Mouse (Mus musculus) retina, embryonic 14.5 days (tissue): ENCODE results near the gene Suco.

Source experiments
- DNase-seq: peaks from one replicate; pipeline ENCODE4 v3.0.0-alpha.2; 2015; ENCODE audit warnings: low spot score

Gene Suco

DNA sequence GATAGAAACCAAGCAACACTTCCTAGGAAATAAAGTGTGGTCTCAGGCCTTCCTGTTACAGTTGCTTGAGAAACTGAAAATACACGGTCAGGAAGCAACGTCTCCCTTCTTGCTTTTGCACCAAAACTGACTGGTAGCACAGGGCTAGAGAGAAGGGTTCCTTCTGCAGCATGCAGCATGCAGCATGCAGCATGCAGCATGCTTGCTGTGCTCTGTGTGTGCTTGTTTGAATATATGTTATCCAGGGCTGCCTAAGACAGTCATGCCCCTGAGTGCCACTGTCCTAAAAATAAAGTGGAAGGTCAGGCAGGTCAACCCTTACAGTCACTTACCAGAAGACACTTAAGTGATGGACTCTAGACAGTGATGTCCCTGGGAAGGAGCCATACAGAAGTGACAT, 17.6 kb upstream of the Suco start:
- no peak for DNase-seq

DNA sequence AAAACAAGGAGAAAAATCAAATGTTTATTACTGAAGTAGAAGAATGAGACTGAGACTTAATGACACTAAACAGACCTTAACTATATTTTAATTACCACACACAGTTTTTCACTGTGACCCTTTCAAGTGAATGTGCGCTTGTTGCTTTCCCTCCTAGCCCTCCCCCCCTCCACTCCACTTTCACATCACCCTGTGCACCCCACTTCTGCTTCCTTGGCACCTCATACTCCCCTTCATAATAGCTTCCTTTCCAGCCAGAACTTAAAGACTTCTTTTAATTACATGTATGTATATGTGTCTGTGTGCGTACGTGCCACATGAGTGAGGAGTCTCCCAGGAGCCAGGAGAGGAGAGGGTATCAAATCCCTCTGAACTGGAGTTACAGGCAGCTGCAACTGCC, 12.3 kb upstream of the Suco start:
- DNase-seq, result no peak

DNA sequence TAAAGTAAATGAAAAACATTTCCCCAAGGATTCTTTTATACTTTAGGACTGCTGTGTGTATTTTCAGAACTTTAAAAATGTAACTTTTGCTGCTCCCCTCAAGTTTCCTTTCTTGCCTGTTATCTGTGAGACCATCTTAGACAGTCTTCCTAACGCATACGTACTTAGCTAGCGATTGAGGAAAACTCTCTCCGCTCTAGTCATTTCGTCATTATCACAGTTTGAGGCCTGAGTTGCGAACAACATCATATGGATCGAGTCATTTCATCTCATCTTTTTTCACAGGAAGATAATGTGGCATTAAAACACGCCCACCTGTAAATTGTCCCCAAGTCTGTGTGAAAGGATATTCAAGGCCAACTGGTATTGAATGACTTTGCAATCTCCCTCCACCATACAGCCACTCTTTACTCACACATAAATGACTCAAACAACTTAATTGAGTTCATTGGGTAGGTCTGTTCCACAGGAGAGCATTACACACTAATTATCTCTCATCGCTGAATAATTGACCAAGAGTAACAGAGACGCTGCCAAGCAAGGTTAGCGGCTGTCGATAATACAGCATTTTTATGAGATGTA, 11.3 kb upstream of the Suco start:
- no peak for DNase-seq

DNA sequence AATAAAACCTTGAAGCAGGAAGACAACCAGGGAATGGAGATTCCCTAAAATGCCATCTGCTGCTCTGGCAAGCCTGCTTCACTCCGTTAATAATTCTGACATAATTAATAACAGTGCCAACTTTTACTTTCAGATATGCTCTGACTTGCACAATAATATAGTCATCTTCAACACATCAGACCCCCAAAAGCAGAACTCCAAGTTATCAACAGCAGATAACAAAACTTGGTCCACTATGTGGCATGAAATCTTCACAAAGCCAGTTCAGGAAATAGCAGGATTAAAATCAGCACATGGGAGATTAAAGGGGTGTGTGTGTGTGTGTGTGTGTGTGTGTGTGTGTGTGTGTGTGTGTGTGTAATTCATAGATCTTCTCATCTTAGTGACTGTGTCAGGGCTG, 9.3 kb upstream of the Suco start:
- no peak for DNase-seq

DNA sequence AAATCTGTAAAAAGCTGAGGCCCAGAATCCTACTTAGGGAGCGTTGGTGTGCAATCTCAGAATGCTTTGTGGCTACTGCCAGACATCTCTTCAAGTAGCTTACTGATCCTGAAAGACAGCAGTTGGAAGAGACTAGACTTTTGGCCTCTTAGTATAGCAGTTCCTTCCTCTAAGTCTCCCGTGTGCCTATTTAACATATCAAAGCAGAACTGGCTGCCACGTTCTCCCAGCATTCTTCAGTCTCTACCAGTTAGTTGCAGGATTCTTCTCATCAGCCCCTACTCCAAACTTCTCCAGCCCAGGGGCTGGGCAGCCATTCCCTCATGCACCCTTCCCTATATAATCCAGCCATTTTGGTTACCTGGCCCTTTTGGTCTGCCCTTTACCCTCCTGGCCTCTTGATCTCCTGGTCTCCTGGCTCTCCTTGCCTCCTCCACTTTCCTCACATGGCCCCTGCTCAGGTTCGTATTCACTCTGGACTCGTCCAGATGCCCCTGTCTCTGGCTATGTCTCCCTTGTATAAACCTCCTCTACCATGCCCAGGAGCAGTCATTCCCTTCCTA, 1.2 kb upstream of the Suco start:
- no peak for DNase-seq

DNA sequence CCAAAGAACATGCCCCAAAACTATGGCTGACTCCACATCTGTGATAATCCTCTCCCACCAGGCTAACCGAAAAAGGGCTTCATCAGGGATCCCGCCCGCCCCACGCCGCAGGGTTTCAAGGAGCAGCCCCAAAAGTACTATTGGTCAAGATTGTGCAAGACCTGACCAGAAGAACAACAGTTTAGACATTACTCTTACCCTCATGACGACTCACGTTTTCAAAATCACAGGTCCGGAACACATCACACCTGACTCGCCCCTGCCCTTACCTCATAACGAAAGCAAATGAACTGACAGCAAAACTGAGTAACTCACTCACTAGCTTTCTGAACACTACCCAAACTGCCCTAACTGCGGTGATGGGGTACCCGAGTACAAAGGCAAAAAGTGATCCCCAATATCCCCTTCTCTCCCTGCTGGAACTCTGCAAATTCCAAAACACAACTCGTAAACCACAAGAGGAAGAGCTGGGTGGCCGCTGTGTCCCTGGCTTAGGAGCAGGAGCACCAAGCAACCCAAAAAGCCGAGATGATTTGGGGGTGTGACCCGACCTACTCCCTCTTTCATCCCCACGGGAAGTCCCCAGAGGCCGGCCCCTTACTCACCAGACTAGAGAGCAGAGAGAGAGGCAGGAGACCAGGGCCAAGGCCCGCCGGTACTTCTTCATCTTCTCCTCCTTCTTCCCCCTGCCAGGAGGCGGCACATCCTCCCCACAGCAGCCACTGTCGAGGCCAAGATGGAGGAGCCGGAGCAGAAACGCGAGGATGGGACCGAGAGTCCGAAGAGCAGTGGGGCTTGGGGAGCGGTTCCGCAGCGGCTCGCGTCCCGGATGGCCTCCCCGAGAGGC, 553 bp downstream of the Suco start:
- peak; percentile 6 for DNase-seq

DNA sequence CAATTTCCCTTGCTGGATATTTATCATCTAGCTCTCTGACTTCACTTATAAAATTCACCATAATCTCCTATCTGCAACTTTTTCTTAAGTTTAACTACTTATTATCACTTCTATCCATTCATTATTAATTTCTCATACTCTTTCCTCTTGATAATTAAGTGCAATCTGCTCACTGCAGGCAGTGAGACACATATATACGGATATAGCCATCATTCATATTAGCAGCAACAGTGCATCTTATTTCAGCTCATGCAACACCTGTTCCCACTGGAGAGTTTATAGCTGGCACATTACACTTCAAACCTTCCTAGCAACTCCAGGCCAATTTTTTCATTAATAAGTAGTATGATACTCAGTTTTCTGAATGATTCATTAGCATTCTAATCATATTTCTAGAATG, 7.1 kb downstream of the Suco start:
- DNase-seq, result no peak

DNA sequence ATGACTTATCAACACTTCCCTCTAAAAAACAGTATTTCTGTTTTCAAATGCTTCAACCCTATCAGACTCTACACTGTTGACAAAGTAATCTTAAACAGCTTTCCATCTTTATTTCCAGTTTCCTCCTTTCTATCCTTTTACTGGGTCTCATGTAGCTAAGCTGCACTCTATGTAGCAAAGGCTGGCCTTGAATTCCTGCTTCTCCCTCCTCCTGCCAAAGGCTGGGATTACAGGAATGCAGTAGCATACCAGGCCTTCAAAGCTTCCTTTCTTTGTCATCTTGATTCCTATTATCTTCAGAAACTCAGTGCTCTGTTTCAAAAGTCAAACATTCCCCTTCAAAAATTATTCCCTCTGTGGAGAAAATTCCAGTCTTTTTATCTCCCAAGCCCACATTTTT, 8.1 kb downstream of the Suco start:
- no peak for DNase-seq

DNA sequence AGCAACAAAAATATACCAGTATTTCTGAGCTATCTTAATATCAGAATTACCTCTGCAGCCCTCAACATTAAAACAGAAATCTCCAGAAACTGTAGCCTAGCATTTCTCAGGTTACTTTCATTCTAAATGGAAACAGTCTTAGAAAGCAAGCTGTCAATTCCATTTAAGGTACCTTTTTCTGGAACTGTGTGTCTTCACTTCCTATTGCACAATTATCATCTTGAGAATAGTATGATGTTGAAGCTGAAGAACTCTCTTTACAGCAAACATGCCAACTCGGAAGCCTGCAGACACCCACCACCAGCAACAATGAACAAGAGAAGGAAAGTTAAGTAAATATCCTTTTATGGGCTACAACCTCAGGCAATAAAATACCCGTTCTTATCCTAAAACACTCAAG, 12.7 kb downstream of the Suco start:
- no peak for DNase-seq

DNA sequence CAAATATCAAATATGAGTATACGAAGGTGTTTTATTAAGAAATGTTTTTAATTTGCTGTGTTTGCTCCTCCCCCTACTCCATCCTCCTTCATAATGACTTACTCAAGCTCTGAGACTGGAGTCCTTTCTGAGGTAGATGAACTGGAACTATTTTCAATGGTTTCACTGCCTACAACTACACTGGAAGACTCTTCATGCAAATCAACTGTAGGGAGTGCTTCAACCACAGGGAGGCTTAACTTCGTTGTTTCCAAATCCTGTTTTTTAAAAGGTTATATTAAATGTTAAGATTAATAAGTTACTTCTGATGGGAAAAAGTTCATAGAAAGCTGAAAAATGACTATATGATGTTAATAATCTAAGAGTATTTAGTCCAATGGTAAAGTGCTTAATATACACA, 17.2 kb downstream of the Suco start:
- DNase-seq, result no peak

DNA sequence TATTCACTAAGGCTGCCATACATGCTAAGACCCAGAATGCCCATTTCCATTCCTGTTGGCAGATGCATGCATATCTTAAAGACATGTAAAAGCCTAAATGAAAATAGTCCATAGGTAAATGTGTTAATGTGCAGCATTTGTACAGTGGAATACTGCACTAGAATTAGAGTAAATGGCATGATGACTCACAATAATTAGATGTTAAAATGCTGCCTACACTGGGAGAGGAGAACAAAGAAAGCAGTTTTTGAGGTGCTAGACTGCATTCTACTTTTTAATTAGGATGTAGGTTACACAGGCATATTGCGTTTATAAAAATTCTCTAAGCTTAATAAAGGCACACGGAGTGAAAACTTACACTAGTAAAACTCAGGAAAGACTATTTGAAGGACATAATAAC, 49.8 kb downstream of the Suco start:
- DNase-seq, result no peak

DNA sequence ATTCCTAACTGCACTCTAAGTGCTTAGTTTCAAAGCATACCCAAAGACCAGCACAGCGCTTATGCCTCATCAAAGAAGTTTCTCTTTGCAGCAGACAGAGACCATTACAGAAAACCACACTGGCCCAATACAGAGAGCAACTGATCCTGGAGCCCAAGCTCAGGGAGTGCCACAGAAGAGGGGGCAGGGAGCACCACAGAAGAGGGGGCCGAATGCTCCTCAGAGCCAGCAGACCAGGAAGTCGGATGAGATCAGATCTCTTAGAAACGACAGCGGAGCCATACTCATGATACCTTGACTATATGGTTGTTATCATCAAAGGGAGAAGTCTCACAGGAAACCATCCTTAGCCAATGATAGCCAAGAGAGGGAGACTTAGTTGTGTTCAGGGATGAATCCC, 67.1 kb downstream of the Suco start:
- DNase-seq, result no peak

DNA sequence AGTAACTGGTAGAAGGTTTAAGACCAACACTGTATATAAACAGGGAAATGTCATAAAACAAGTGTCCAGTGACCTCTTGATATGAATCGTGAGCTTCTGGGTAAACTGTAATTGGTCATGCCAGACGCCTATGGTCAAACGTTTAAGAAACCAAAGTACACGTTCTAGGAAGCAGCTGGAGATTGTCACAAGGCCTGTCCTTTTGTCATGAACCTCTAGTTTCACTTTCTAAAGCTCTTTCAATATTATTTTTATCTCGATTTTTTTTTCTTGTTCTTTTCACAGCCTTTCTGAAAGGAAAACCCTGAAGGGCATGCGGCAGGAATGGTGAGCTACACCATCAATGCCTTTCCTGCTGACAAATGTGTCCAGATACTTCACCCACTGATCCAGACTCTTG, 67.5 kb downstream of the Suco start:
- no peak for DNase-seq

DNA sequence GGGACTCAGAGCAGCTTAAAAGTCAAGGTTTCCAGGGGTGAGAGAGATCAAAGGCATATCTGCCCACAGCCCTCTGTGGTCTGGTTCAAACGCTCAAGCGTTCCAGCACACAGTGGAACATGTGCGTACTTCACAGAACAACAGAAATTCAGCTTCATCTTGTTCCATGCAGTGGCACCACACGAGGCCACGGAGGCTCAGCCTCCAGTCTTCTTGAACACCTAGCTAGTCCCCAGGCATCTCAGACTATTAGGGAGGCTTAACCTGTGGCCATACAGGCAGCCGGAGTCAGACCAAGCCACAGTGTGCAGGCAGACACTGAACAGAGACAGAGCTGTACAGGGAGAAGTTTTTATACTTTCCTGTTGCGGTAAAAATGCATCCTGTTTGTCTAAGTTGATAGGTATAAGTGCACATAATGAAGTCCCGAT, 71.9 kb downstream of the Suco start:
- DNase-seq, result no peak

DNA sequence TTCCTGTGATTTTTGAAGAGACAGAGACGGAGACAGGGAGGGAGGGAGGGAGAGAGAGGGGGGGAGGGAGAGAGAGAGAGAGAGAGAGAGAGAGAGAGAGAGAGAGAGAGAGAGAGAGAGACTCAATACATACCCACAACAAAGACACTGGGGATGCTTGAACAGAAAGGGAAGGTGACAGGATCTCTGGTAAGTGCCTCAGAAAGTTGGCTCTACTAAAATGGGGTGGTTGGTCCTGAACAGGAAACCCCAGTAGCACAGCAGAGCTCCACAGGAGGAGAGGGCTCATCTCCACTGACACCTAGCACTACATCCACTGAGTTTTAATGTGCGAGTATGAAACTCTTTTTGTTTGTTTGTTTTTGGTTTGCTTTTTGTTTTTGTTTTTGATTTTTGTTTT, 75.2 kb downstream of the Suco start:
- DNase-seq, result no peak

DNA sequence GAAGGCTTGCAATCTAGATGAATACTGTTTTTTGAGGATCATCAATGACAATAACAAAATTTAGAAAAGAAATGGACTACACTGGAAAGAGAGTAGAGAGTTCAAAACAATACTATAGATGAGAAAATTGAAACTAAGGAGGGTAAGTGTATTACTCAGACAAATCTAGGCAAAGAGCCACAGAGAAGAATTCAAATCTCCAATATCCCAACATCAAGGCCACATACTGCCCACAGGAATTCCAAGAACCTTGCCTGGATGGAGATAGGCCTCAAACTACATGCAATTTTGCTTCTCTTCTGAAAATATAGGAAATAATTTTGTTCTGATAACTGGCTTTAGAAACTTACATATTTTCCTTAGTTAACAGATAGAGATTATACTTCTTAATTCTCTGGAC, 76.2 kb downstream of the Suco start:
- no peak for DNase-seq

DNA sequence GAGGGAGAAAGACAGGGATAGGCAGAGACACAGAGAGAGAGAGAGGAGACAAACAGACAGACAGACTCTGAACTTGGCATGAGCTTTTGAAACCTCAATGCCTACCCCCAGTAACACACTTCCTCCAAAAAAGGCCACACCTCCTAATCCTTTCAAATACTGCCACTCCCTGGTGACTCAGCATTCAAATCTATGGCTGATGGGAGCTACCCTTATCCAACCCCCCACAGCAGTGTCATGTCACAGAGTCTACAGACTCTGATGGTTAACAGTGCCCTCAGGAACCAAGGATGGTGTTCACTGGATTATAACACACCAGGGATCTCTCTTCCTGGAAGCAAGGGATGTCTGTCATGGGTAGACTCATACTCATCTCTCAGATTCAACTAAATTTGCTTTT, 76.7 kb downstream of the Suco start:
- DNase-seq, result no peak

DNA sequence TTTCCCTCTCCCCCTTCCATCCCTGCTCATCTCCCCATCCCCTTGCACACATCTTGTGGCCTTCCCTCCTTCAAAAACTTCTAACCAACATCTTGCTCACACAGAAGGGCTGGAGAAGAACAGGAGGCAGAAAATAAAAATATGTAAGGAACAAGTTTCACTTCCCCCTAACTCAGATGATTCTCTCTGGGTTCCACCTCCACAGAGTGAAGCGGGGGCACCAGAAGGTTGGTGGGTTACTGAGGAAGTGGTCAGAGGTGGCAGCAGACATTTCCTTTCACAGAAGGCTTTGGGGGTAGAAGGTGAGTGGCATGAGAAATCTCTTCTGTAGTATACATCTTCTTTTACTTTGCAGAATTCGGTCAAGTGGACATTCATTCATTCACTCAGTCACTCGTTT, 77.6 kb downstream of the Suco start:
- no peak for DNase-seq

DNA sequence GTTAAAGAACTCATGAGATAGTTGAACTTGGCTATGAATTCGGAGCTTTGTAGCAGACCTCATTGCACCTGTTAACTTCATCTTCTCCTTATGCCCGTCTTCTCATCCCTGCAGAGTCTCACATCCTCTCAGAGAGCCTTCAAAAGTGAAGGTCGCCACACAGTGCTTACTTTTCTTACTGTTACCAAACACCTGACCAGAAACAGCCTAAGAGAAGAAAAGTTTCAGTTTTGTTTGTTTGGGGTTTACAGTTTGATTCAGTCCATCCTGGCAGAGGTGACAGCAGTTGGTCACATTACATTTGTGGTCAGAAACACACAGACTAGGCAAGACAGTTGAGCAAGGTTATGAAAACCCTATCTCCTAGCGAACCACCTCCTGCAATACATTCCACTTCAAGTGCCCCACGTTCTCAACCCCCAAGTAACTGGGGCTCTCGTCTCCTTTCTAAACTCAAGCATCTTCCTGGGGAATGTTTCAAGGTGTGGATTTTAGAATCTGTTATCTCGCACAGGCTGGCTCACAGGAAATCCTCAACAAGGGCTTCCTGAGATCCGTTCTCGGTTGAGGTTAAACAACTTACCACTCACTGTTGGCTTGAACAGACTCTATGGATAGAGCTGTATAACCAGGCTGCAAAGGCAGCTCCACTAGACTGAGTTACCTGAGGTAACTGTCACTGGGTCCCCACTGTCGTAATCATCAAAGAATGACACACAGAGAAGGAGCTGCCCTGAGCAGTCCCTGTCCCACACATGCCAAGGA, 81.9 kb downstream of the Suco start:
- no peak for DNase-seq

DNA sequence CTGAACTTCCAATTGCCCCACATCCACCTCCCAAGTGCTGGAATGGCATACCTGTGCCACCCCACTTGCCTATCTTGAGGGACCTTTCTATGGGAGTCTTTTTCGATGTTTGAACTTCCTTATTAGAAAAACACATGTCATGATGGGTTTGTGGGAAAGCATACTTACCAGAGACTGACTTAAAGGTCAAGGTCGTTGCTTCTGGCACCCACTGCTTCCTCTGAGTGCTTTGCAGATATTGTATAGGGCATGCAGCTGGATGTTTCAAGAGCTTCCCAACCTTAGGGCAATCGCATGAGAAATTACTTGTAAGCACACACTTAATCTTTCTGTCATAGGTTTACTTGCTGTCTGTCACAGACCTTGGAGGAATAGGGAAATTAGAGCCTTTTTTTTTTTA, 83.2 kb downstream of the Suco start:
- DNase-seq, result no peak

DNA sequence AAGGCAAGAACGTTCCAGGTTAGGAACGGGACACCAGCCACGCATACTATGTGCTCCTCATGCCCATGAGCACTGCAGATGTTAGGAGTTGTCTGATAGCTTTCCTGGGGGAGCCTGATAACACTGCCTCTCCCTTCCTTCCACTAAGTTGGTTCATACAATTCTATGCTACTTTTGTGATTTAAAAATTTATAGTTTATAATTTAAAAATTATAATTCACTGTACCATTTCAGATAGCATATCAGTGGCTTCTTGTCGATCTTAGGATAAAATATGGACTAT, 83.9 kb downstream of the Suco start:
- DNase-seq, result no peak

DNA sequence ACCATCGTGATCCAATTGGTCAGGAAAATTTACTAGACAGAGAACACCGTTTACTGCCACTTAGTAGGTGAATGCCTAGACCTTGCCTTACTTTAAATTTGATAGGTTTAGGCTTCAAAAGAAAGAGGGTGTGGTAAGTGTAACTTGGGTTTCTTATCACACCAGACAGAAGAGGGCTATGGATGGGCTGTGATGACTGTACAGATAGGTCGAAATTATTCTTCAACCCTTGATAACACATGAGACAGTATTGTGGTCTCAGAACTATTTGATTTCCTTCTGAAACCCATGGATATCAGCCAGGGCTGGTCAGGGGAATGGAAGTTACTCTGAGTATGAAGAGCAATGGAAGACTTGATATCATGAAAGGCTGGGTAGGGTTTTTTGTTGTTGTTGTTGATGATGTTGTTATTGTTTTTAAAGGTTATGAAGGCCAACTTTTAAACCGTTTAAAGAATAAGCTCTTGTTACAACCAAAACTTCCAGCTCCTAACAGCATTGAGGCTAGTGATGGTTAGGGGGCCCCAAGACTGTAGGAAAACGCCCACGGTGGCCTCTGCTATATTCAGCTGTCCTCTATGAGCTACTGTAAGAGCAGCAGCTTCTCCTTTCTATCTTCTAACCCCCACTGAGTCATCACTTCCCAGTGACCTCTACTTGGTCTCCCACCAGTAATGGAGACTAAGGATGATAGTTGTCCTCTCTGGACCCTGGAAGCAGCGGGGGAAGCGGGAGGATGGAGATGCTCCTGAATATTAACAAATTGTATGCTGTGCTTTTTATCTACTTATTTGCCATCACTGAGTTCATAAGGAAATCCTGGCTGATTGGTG, 84.4 kb downstream of the Suco start:
- no peak for DNase-seq
